ENCODE assay signal across 8 mouse cellular contexts in genomic region chrX:153707735-153708134, GRCm38 (mm10). TPM values are rescaled to one million over a fixed set of nuclear protein-coding genes. Genes with fewer than 3 reads are reported as not detected.
DNase-seq lines count a peak whose midpoint lies in the region; ATAC-seq and TF ChIP-seq lines count a peak whose summit lies in the region.

No protein-coding gene starts in this region.

- no peaks in the 10 kb centered on the region for H3K36me3 ChIP-seq in heart, adult 2 months (ENCODE audit: control insufficient read depth, insufficient read depth, low read length)
- no peaks in the 10 kb centered on the region for H3K36me3 ChIP-seq in heart, embryonic 10.5 days
- no peaks in the 10 kb centered on the region for H3K36me3 ChIP-seq in midbrain, embryonic 14.5 days (ENCODE audit: control insufficient read depth, insufficient read depth, low read length)
- no peaks in the 10 kb centered on the region for H3K36me3 ChIP-seq in midbrain, embryonic 11.5 days (ENCODE audit: control insufficient read depth, insufficient read depth, low read length)
- no peaks in the 10 kb centered on the region for H3K36me3 ChIP-seq in neural tube, embryonic 15.5 days
- H3K36me3 ChIP-seq in thymus, adult 2 months (ENCODE audit: control insufficient read depth, insufficient read depth, low read length), result no peaks in the 10 kb centered on the region

- no peak for ATAC-seq in midbrain, embryonic 14.5 days (ENCODE audit: low FRiP score, low TSS enrichment)
- no peak for ATAC-seq in midbrain, embryonic 11.5 days (ENCODE audit: low FRiP score)
- 0 out of 2 replicates have a peak, but pooled peaks have one; percentile 63 for ATAC-seq in neural tube, embryonic 15.5 days (ENCODE audit: low FRiP score)

- DNase-seq in heart, adult 2 months, result peak in 1 of 2 experiments; percentile 50
- no peak for DNase-seq in heart, embryonic 10.5 days (ENCODE audit: low spot score)
- DNase-seq in midbrain, embryonic 14.5 days, result peak; percentile 64
- DNase-seq in midbrain, embryonic 11.5 days (ENCODE audit: low spot score, missing footprints), result no peak
- peak; percentile 1 for DNase-seq in embryo, embryonic 9.5 days (ENCODE audit: extremely low spot score)
- DNase-seq in thymus, adult 2 months, result no peak
- no peak for DNase-seq in layer of hippocampus, adult 9-11 months

- peak; percentile 80 for TF ChIP-seq CTCF in heart, adult 2 months (IDR thresholded peaks at IDR 0.05)
- TF ChIP-seq CTCF in thymus, adult 2 months (IDR thresholded peaks at IDR 0.05; ENCODE audit: borderline replicate concordance, control insufficient read depth, extremely low read depth, insufficient read depth, low read length, poor library complexity), result no peak

- no peak for TF ChIP-seq EP300 in heart, adult 2 months (IDR thresholded peaks at IDR 0.05; ENCODE audit: insufficient read depth, low read depth, low read length)

- H3K4me1 ChIP-seq in heart, adult 2 months (ENCODE audit: control insufficient read depth, insufficient read depth, low read length), result no peaks in the 10 kb centered on the region
- H3K4me1 ChIP-seq in heart, embryonic 10.5 days, result no peaks in the 10 kb centered on the region
- H3K4me1 ChIP-seq in midbrain, embryonic 14.5 days (ENCODE audit: control insufficient read depth, insufficient read depth, low read length), result no peaks in the 10 kb centered on the region
- H3K4me1 ChIP-seq in midbrain, embryonic 11.5 days (ENCODE audit: control insufficient read depth, insufficient read depth, low read length), result no peaks in the 10 kb centered on the region
- H3K4me1 ChIP-seq in neural tube, embryonic 15.5 days, result no peaks in the 10 kb centered on the region
- H3K4me1 ChIP-seq in thymus, adult 2 months (replicated peaks; ENCODE audit: control insufficient read depth, insufficient read depth, low read length), result no peaks in the 10 kb centered on the region

- H3K9ac ChIP-seq in heart, adult 2 months (ENCODE audit: low read depth, low read length), result no peak overlapping the region
- H3K9ac ChIP-seq in midbrain, embryonic 14.5 days (replicated peaks; ENCODE audit: low read length), result no peak overlapping the region
- no peak overlapping the region for H3K9ac ChIP-seq in midbrain, embryonic 11.5 days (ENCODE audit: low read length)
- no peak overlapping the region for H3K9ac ChIP-seq in neural tube, embryonic 15.5 days (replicated peaks)

- intact Hi-C loops in heart, adult 2 months (cut with DNase I), result loop anchor here (1.0 to 2.0 kb wide), 2 partner anchors 71 to 108 kb away; no protein-coding TSS in a partner anchor

- no peak overlapping the region for H3K27ac ChIP-seq in heart, adult 2 months
- no peak overlapping the region for H3K27ac ChIP-seq in heart, embryonic 10.5 days
- H3K27ac ChIP-seq in midbrain, embryonic 14.5 days (replicated peaks; ENCODE audit: low read depth, low read length), result no peak overlapping the region
- H3K27ac ChIP-seq in midbrain, embryonic 11.5 days (ENCODE audit: low read depth, low read length), result no peak overlapping the region
- no peak overlapping the region for H3K27ac ChIP-seq in neural tube, embryonic 15.5 days (replicated peaks)
- no peak overlapping the region for H3K27ac ChIP-seq in thymus, adult 2 months (ENCODE audit: control insufficient read depth, insufficient read depth, low read length)

- 33% methylated on average over 4 of the region's 4 CpGs for WGBS in heart, adult 2 months
- 33% methylated on average over 4 of the region's 4 CpGs for WGBS in heart, embryonic 10.5 days
- 37% methylated on average over 4 of the region's 4 CpGs for WGBS in midbrain, embryonic 14.5 days
- WGBS in midbrain, embryonic 11.5 days, result 25% methylated on average over 4 of the region's 4 CpGs
- WGBS in neural tube, embryonic 15.5 days, result 32% methylated on average over 4 of the region's 4 CpGs
- 39% methylated on average over 4 of the region's 4 CpGs for WGBS in thymus, adult 2 months

- no peak overlapping the region for H3K4me2 ChIP-seq in midbrain, embryonic 14.5 days (ENCODE audit: low read length)
- no peak overlapping the region for H3K4me2 ChIP-seq in midbrain, embryonic 11.5 days
- no peak overlapping the region for H3K4me2 ChIP-seq in neural tube, embryonic 15.5 days

- H3K4me3 ChIP-seq in heart, adult 2 months, result no peak overlapping the region
- no peak overlapping the region for H3K4me3 ChIP-seq in heart, embryonic 10.5 days
- H3K4me3 ChIP-seq in midbrain, embryonic 14.5 days (replicated peaks; ENCODE audit: low read depth, low read length), result no peak overlapping the region
- H3K4me3 ChIP-seq in midbrain, embryonic 11.5 days (ENCODE audit: low read depth, low read length), result no peak overlapping the region
- H3K4me3 ChIP-seq in neural tube, embryonic 15.5 days (replicated peaks), result no peak overlapping the region
- H3K4me3 ChIP-seq in thymus, adult 2 months (ENCODE audit: control insufficient read depth, insufficient read depth, low read length), result no peak overlapping the region

- no peaks in the 10 kb centered on the region for H3K9me3 ChIP-seq in heart, embryonic 10.5 days
- H3K9me3 ChIP-seq in midbrain, embryonic 14.5 days (ENCODE audit: control insufficient read depth, low read length), result no peaks in the 10 kb centered on the region
- no peaks in the 10 kb centered on the region for H3K9me3 ChIP-seq in midbrain, embryonic 11.5 days (ENCODE audit: control insufficient read depth, low read length)
- H3K9me3 ChIP-seq in neural tube, embryonic 15.5 days (replicated peaks), result no peaks in the 10 kb centered on the region

- H3K27me3 ChIP-seq in heart, adult 2 months (ENCODE audit: control insufficient read depth, insufficient read depth, low read length), result no peaks in the 10 kb centered on the region
- no peaks in the 10 kb centered on the region for H3K27me3 ChIP-seq in heart, embryonic 10.5 days (ENCODE audit: insufficient read depth, poor library complexity, severe bottlenecking)
- no peaks in the 10 kb centered on the region for H3K27me3 ChIP-seq in midbrain, embryonic 14.5 days (ENCODE audit: control insufficient read depth, insufficient read depth, low read length)
- H3K27me3 ChIP-seq in midbrain, embryonic 11.5 days (ENCODE audit: control insufficient read depth, insufficient read depth, low read length), result no peaks in the 10 kb centered on the region
- H3K27me3 ChIP-seq in neural tube, embryonic 15.5 days (replicated peaks), result no peaks in the 10 kb centered on the region
- H3K27me3 ChIP-seq in thymus, adult 2 months (ENCODE audit: control insufficient read depth, insufficient read depth, low read length), result no peaks in the 10 kb centered on the region

- TF ChIP-seq POLR2A in heart, adult 2 months (IDR thresholded peaks at IDR 0.05; ENCODE audit: insufficient read depth, low read depth, low read length), result no peak
- TF ChIP-seq POLR2A in thymus, adult 2 months (IDR thresholded peaks at IDR 0.05; ENCODE audit: control insufficient read depth, extremely low read depth, insufficient read depth, low read length, poor library complexity), result no peak

- H3K79me2 ChIP-seq in heart, adult 2 months (replicated peaks; ENCODE audit: control insufficient read depth, insufficient read depth, low read length), result no peaks in the 10 kb centered on the region

RNA-seq across cellular contexts. Expression of gene Kctd12b, which starts 11.5 kb away (rescaled TPM):
- total RNA-seq in heart, adult 2 months (2021), result 1 to 10 TPM; 5.9 to 7.5 TPM
- 4.0 and 12.3 TPM in 2 replicates for polyA plus RNA-seq in heart, adult 2 months (2012; rRNA removed)
- polyA plus RNA-seq in heart, embryonic 10.5 days (2016; fragmentation: Nextera tagmentation; extraction: Ambion mirVana), result 2.5 and 2.6 TPM in 2 replicates
- polyA plus RNA-seq in midbrain, embryonic 14.5 days (2014; fragmentation: Nextera tagmentation; extraction: Ambion mirVana), result 2.7 and 5.1 TPM in 2 replicates
- polyA plus RNA-seq in midbrain, embryonic 11.5 days (2014; fragmentation: Nextera tagmentation; extraction: Ambion mirVana), result 4.5 and 5.3 TPM in 2 replicates
- 2.6 and 3.7 TPM in 2 replicates for polyA plus RNA-seq in neural tube, embryonic 15.5 days (2015; fragmentation: Nextera tagmentation; extraction: Ambion mirVana)
- polyA plus RNA-seq in thymus, adult 2 months (2012; rRNA removed), result 1.0 and 1.4 TPM in 2 replicates

RNA-seq across cellular contexts. Expression of gene Nbdy, which starts 15.7 kb away (rescaled TPM):
- total RNA-seq in heart, adult 2 months (2021), result 10 to 100 TPM; 19.7 to 24.2 TPM
- polyA plus RNA-seq in heart, adult 2 months (2012; rRNA removed), result 34.6 and 56.9 TPM in 2 replicates
- polyA plus RNA-seq in heart, embryonic 10.5 days (2016; fragmentation: Nextera tagmentation; extraction: Ambion mirVana), result 63.6 and 68.5 TPM in 2 replicates
- polyA plus RNA-seq in midbrain, embryonic 14.5 days (2014; fragmentation: Nextera tagmentation; extraction: Ambion mirVana), result 145 and 169 TPM in 2 replicates
- 66.4 and 75.2 TPM in 2 replicates for polyA plus RNA-seq in midbrain, embryonic 11.5 days (2014; fragmentation: Nextera tagmentation; extraction: Ambion mirVana)
- polyA plus RNA-seq in neural tube, embryonic 15.5 days (2015; fragmentation: Nextera tagmentation; extraction: Ambion mirVana), result 144 and 163 TPM in 2 replicates
- 45.9 and 47.9 TPM in 2 replicates for polyA plus RNA-seq in thymus, adult 2 months (2012; rRNA removed)

Comparison
In these comparisons a context has a peak if more than half of its experiments do, and no peak if none do; other contexts are left out.
1. DNase-seq: peak in midbrain, embryonic 14.5 days (single experiment) and embryo, embryonic 9.5 days (single experiment); none in heart, embryonic 10.5 days (single experiment), midbrain, embryonic 11.5 days (single experiment), thymus, adult 2 months (single experiment) and layer of hippocampus, adult 9-11 months (single experiment).